Mouse (Mus musculus) myocyte (in vitro differentiated cells): ENCODE measurements at regions not wholly inside any gene's neighbourhood (a gene's known extent, or its start where the extent isn't known, plus 50 kb on each side); places are given as distances from the start of the nearest gene placed in this dataset.

Experiments used
- E2F4 ChIP-seq: IDR thresholded peaks from one replicate; pipeline ENCODE4 v1.6.1; 2011; ENCODE audit warnings: mild to moderate bottlenecking, control low read depth, moderate library complexity; ENCODE audit not compliant: insufficient read depth
- POLR2A ChIP-seq: IDR thresholded peaks from one replicate; pipeline ENCODE4 v1.6.1; 2011; ENCODE audit warnings: low read depth, mild to moderate bottlenecking, control low read depth, moderate library complexity; ENCODE audit not compliant: insufficient read length
- TCF12 ChIP-seq: IDR thresholded peaks from one replicate; pipeline ENCODE4 v1.6.1; 2011; ENCODE audit warnings: mild to moderate bottlenecking, control low read depth; ENCODE audit not compliant: poor library complexity, insufficient read depth, severe bottlenecking
- USF1 ChIP-seq: IDR thresholded peaks from one replicate; pipeline ENCODE4 v1.6.1; 2011; ENCODE audit warnings: low read depth, mild to moderate bottlenecking, control low read depth, moderate library complexity

DNA sequence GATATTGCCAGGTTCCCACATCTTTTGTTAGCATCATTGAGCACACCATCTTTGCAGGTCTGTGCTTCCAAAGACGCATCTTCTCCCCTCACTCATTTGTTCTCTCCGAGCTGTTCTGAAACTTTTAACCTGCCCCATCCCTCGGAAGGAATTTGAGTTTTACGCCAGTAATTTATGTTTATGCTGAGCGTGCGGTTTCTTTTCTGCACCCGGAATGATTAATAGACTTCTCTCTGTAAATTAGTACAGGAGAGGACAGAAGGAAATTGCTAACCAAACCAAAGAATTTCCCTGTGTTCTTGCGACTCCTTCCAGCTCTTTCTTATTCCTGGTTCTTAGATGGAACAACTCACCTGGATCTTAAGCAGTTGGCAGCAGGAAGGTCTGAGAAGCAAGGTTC is 349.7 kb upstream of the Tshz3 start:
- TF ChIP-seq POLR2A (no peak), TCF12 (no peak), USF1 (no peak), E2F4 (no peak)
